Comparison of ENCODE assay signal across 17 mouse cellular contexts in the genomic region with DNA sequence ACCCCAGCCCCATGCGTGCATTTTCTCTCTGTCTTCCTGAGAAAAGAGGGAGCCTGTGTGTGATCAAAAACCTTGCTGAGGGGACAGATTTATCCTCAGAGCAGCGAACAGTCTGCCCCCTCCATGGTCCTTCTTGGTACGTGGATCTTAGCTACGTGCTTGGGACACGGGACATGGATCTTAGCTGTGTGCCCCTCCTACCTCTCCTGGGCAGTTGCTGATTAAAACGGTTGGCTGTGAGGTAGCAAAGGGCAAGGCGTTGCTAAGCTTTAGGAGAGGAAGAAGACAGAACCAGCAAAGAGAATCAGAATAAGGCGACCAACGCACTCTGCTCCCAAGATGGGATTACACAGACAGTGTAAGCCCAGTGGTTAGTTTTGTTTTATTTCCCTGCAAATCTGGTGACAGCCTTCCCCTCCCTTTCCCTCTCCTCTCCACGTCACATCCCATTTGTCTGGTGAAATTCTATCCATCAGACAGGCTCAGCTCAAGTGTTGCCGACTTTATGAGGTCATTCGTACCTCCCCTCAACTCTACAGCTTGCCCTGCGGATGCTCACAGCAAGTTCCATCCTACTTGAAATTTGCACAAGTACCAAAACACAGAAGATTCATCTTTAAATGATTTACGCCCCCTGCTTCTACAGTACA. TPM values are rescaled to one million over a fixed set of nuclear protein-coding genes. Genes with fewer than 3 reads are reported as not detected.
DNase-seq lines count a peak whose midpoint lies in the region; ATAC-seq lines count a peak whose summit lies in the region.
"Had no signal": no experiment of that assay in that cellular context is flagged by ENCODE, and none has a peak within 500 bp of the region (broad histone marks: within the 10 kb centered on the region; RNA-seq: fewer than 3 reads in every experiment).

No protein-coding gene starts in this region.

- H3K4me1 ChIP-seq in forebrain, embryonic 11.5 days (replicated peaks; ENCODE audit: control insufficient read depth, insufficient read depth, low read length), result no peaks in the 10 kb centered on the region
- H3K4me1 ChIP-seq in forebrain, embryonic 14.5 days (ENCODE audit: control insufficient read depth, insufficient read depth, low read length), result no peaks in the 10 kb centered on the region
- H3K4me1 ChIP-seq in kidney, embryonic 16.5 days (ENCODE audit: insufficient read depth, low read length), result peaks cover 8% of the 10 kb centered on the region
- H3K4me1 ChIP-seq in embryonic facial prominence, embryonic 11.5 days (ENCODE audit: control insufficient read depth, insufficient read depth, low read length), result no peaks in the 10 kb centered on the region
- peaks cover 20% of the 10 kb centered on the region for H3K4me1 ChIP-seq in limb, embryonic 12.5 days (replicated peaks)
- peaks cover 9% of the 10 kb centered on the region for H3K4me1 ChIP-seq in hindbrain, embryonic 10.5 days (replicated peaks)

- no peak overlapping the region for H3K9ac ChIP-seq in forebrain, embryonic 11.5 days (ENCODE audit: low read length)
- H3K9ac ChIP-seq in forebrain, embryonic 14.5 days (ENCODE audit: low read length), result no peak overlapping the region
- 0 out of 2 replicates have a peak overlapping the region, but pooled peaks have one; percentile 18 for H3K9ac ChIP-seq in kidney, embryonic 16.5 days (replicated peaks; ENCODE audit: low read length)
- no peak overlapping the region for H3K9ac ChIP-seq in embryonic facial prominence, embryonic 11.5 days (replicated peaks; ENCODE audit: low read length)
- no peak overlapping the region for H3K9ac ChIP-seq in limb, embryonic 12.5 days (replicated peaks)
- H3K9ac ChIP-seq: lung, embryonic 15.5 days had no signal

- H3K36me3 ChIP-seq in forebrain, embryonic 11.5 days (ENCODE audit: control insufficient read depth, insufficient read depth, low read length), result no peaks in the 10 kb centered on the region
- H3K36me3 ChIP-seq in forebrain, embryonic 14.5 days (ENCODE audit: control insufficient read depth, insufficient read depth, low read length), result no peaks in the 10 kb centered on the region
- H3K36me3 ChIP-seq in kidney, embryonic 16.5 days (ENCODE audit: insufficient read depth, low read length), result no peaks in the 10 kb centered on the region
- no peaks in the 10 kb centered on the region for H3K36me3 ChIP-seq in embryonic facial prominence, embryonic 11.5 days (replicated peaks; ENCODE audit: control insufficient read depth, insufficient read depth, low read depth, low read length)
- H3K36me3 ChIP-seq in limb, embryonic 12.5 days, result peaks cover 17% of the 10 kb centered on the region; the same call in 1 of the 2 replicates
- no peaks in the 10 kb centered on the region for H3K36me3 ChIP-seq in hindbrain, embryonic 10.5 days

- H3K27me3 ChIP-seq in forebrain, embryonic 11.5 days (ENCODE audit: control insufficient read depth, insufficient read depth, low read length), result no peaks in the 10 kb centered on the region
- no peaks in the 10 kb centered on the region for H3K27me3 ChIP-seq in forebrain, embryonic 14.5 days (replicated peaks; ENCODE audit: control insufficient read depth, insufficient read depth, low read length)
- no peaks in the 10 kb centered on the region for H3K27me3 ChIP-seq in kidney, embryonic 16.5 days (ENCODE audit: insufficient read depth, low read length)
- no peaks in the 10 kb centered on the region for H3K27me3 ChIP-seq in embryonic facial prominence, embryonic 11.5 days (ENCODE audit: control insufficient read depth, insufficient read depth, low read length)
- no peaks in the 10 kb centered on the region for H3K27me3 ChIP-seq in limb, embryonic 12.5 days
- no peaks in the 10 kb centered on the region for H3K27me3 ChIP-seq in hindbrain, embryonic 10.5 days (ENCODE audit: insufficient read depth, poor library complexity, severe bottlenecking)
- H3K27me3 ChIP-seq: lung, embryonic 15.5 days had no signal

- no peaks in the 10 kb centered on the region for H3K9me3 ChIP-seq in forebrain, embryonic 11.5 days (ENCODE audit: control insufficient read depth, low read length)
- no peaks in the 10 kb centered on the region for H3K9me3 ChIP-seq in forebrain, embryonic 14.5 days (replicated peaks; ENCODE audit: control insufficient read depth, low read length)
- no peaks in the 10 kb centered on the region for H3K9me3 ChIP-seq in kidney, embryonic 16.5 days (ENCODE audit: low read length)
- H3K9me3 ChIP-seq in embryonic facial prominence, embryonic 11.5 days (replicated peaks; ENCODE audit: control insufficient read depth, low read length), result no peaks in the 10 kb centered on the region
- H3K9me3 ChIP-seq in limb, embryonic 12.5 days, result no peaks in the 10 kb centered on the region
- H3K9me3 ChIP-seq in hindbrain, embryonic 10.5 days, result no peaks in the 10 kb centered on the region
- H3K9me3 ChIP-seq: lung, embryonic 15.5 days; megakaryocyte, embryonic 14.5 days had no signal

- no peak overlapping the region for H3K27ac ChIP-seq in forebrain, embryonic 11.5 days (ENCODE audit: low read depth, low read length)
- H3K27ac ChIP-seq in forebrain, embryonic 14.5 days (ENCODE audit: low read depth, low read length), result no peak overlapping the region
- no peak overlapping the region for H3K27ac ChIP-seq in kidney, embryonic 16.5 days (ENCODE audit: low read length)
- H3K27ac ChIP-seq in embryonic facial prominence, embryonic 11.5 days (replicated peaks; ENCODE audit: low read depth, low read length), result no peak overlapping the region
- H3K27ac ChIP-seq in limb, embryonic 12.5 days, result 0 out of 2 replicates have a peak overlapping the region, but pooled peaks have one; percentile 17
- H3K27ac ChIP-seq in hindbrain, embryonic 10.5 days, result no peak overlapping the region

- peak; percentile 38 for DNase-seq in forebrain, embryonic 11.5 days (ENCODE audit: low spot score)
- DNase-seq in forebrain, embryonic 14.5 days (ENCODE audit: low spot score), result no peak
- no peak for DNase-seq in kidney, postnatal 4 days
- peak; percentile 60 for DNase-seq in embryonic facial prominence, embryonic 11.5 days (ENCODE audit: low spot score)
- DNase-seq in hindbrain, embryonic 10.5 days (ENCODE audit: low spot score), result no peak
- DNase-seq in adrenal gland, adult 2 months, result no peak
- DNase-seq: cerebellum, adult 11-12 months; cerebellum, postnatal 25 days; kidney, postnatal 10 days; layer of hippocampus, adult 9-11 months; right cerebral cortex, adult 18-20 months had no signal

- no peak for ATAC-seq in forebrain, embryonic 11.5 days (replicated peaks; ENCODE audit: low FRiP score)
- ATAC-seq in forebrain, embryonic 14.5 days, result no peak
- ATAC-seq in kidney, embryonic 16.5 days (ENCODE audit: low FRiP score, low TSS enrichment), result peak; percentile 82
- ATAC-seq in embryonic facial prominence, embryonic 11.5 days (replicated peaks; ENCODE audit: insufficient number of reproducible peaks, low FRiP score, low TSS enrichment, low read depth), result no peak
- ATAC-seq in limb, embryonic 12.5 days (ENCODE audit: insufficient number of reproducible peaks, insufficient read depth, low FRiP score, low TSS enrichment, low read depth), result no peak
- ATAC-seq: forebrain, embryonic 16.5 days had no signal

- no peak overlapping the region for H3K4me3 ChIP-seq in forebrain, embryonic 11.5 days (ENCODE audit: low read depth, low read length)
- no peak overlapping the region for H3K4me3 ChIP-seq in forebrain, embryonic 14.5 days (ENCODE audit: low read depth, low read length)
- H3K4me3 ChIP-seq in kidney, embryonic 16.5 days (ENCODE audit: low read length), result no peak overlapping the region
- H3K4me3 ChIP-seq in embryonic facial prominence, embryonic 11.5 days (ENCODE audit: low read depth, low read length), result no peak overlapping the region
- no peak overlapping the region for H3K4me3 ChIP-seq in limb, embryonic 12.5 days (replicated peaks)
- H3K4me3 ChIP-seq in hindbrain, embryonic 10.5 days, result no peak overlapping the region
- H3K4me3 ChIP-seq: lung, embryonic 15.5 days had no signal

- 79% methylated on average over 14 of the region's 14 CpGs for WGBS in forebrain, embryonic 11.5 days
- 78% methylated on average over 14 of the region's 14 CpGs for WGBS in forebrain, embryonic 14.5 days
- 35% methylated on average over 14 of the region's 14 CpGs for WGBS in kidney, embryonic 16.5 days
- WGBS in embryonic facial prominence, embryonic 11.5 days, result 68% methylated on average over 14 of the region's 14 CpGs
- 51% methylated on average over 14 of the region's 14 CpGs for WGBS in limb, embryonic 12.5 days
- WGBS in hindbrain, embryonic 10.5 days, result 80% methylated on average over 14 of the region's 14 CpGs

- H3K4me2 ChIP-seq in forebrain, embryonic 11.5 days (ENCODE audit: low read depth, low read length, severe bottlenecking), result no peak overlapping the region
- H3K4me2 ChIP-seq in forebrain, embryonic 14.5 days (ENCODE audit: low read length), result no peak overlapping the region
- H3K4me2 ChIP-seq in kidney, embryonic 16.5 days (replicated peaks; ENCODE audit: low read depth, low read length), result no peak overlapping the region
- H3K4me2 ChIP-seq in embryonic facial prominence, embryonic 11.5 days (ENCODE audit: low read depth, low read length), result no peak overlapping the region
- no peak overlapping the region for H3K4me2 ChIP-seq in limb, embryonic 12.5 days
- H3K4me2 ChIP-seq: liver, embryonic 11.5 days; lung, embryonic 15.5 days had no signal

RNA-seq across cellular contexts. Expression of gene P4ha3, which starts 13.7 kb away (rescaled TPM):
- polyA plus RNA-seq in forebrain, embryonic 11.5 days (2014; fragmentation: Nextera tagmentation; extraction: Ambion mirVana), result 5.6 and 6.8 TPM in 2 replicates
- 1.5 and 2.8 TPM in 2 replicates for polyA plus RNA-seq in forebrain, embryonic 14.5 days (2014; fragmentation: Nextera tagmentation; extraction: Ambion mirVana)
- polyA plus RNA-seq in kidney, embryonic 16.5 days (2015; fragmentation: Nextera tagmentation; extraction: Ambion mirVana), result 7.2 and 9.3 TPM in 2 replicates
- polyA plus RNA-seq in embryonic facial prominence, embryonic 11.5 days (2014; fragmentation: Nextera tagmentation; extraction: Ambion mirVana), result 10.2 and 11.4 TPM in 2 replicates
- 6.7 and 11.1 TPM in 2 replicates for polyA plus RNA-seq in limb, embryonic 12.5 days (2016; fragmentation: Nextera tagmentation; extraction: Ambion mirVana)
- polyA plus RNA-seq in hindbrain, embryonic 10.5 days (2016; fragmentation: Nextera tagmentation; extraction: Ambion mirVana), result 1.0 and 3.5 TPM in 2 replicates
- total RNA-seq in adrenal gland, adult 2 months (2021), result under 1 TPM; 0.23 to 0.79 TPM
- 0.26 and 0.52 TPM in 2 replicates for polyA plus RNA-seq in adrenal gland, adult 2 months (2012; rRNA removed)

Comparison
In these comparisons a context has a peak if more than half of its experiments do, and no peak if none do; other contexts are left out.
1. DNase-seq: peak in forebrain, embryonic 11.5 days (single experiment) and embryonic facial prominence, embryonic 11.5 days (single experiment); none in forebrain, embryonic 14.5 days (single experiment), kidney, postnatal 4 days (0 of 2), hindbrain, embryonic 10.5 days (single experiment) and adrenal gland, adult 2 months (single experiment).